Mouse (Mus musculus): ENCODE results near the gene Spen.

- TF ChIP-seq POLR2A (IDR thresholded peaks at IDR 0.05; ENCODE audit: insufficient read depth, low read depth, low read length) (no peak), CTCF (IDR thresholded peaks at IDR 0.05; ENCODE audit: insufficient read depth, low read depth, low read length) (no peak)
Measured at GRCm38 (mm10) chr4:141558658-141559057, 20.3 kb upstream of the Spen start.

Measured in olfactory bulb, adult 2 months (tissue).